ENCODE assay signal across 8 mouse cellular contexts in the genomic region with DNA sequence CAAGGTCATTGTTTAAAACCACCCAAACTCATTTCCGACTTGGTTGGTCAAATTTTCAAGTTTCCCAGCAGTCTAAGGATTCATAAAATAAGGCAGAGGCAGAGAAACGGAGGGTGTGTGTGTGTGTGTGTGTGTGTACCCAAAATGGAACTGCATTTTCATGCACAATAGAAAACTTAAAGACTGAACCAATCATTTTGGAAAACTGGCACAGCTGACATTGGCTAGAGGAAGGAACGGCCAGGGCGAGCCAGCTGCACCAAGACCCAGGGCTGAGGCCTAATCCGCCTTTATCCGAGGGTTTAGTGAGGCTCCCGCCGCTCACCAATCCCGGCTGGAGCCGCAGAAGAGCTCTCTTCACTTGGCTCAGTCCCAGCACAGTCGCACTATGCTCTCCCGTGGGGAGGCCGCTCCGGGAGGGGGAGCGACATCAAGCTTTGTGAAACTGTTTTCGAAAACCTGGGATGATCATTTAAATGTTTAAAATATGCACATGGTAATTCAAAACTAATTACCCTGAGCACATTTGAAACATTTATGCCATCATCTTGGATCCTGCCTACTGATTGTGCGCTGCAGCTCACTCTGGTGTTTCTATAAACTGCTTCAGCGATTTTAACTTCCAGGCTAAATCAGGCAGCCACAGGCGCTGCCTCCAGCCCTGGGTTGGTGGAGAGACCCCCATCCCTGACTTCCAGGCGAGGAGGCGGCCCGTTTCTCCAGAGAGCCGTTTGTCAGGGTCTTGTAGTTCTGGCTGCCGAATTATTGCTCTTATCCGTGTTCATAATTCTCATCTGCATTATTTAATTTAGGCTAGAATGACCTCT. TPM values are rescaled to one million over a fixed set of nuclear protein-coding genes. Genes with fewer than 3 reads are reported as not detected.
DNase-seq lines count a peak whose midpoint lies in the region; ATAC-seq and TF ChIP-seq lines count a peak whose summit lies in the region.

No protein-coding gene starts in this region.

- no peak overlapping the region for H3K27ac ChIP-seq in intestine, embryonic 15.5 days
- no peak overlapping the region for H3K27ac ChIP-seq in intestine, postnatal 0 days (ENCODE audit: low read depth, low read length)
- no peak overlapping the region for H3K27ac ChIP-seq in embryonic facial prominence, embryonic 14.5 days (replicated peaks; ENCODE audit: low read depth, low read length)
- H3K27ac ChIP-seq in midbrain, embryonic 15.5 days, result peak overlapping the region; percentile 72
- H3K27ac ChIP-seq in liver, postnatal 0 days (ENCODE audit: low read depth), result no peak overlapping the region

- peaks cover 14% of the 10 kb centered on the region for H3K4me1 ChIP-seq in intestine, embryonic 15.5 days (replicated peaks)
- H3K4me1 ChIP-seq in intestine, postnatal 0 days (replicated peaks; ENCODE audit: control insufficient read depth, insufficient read depth, low read length), result no peaks in the 10 kb centered on the region
- H3K4me1 ChIP-seq in embryonic facial prominence, embryonic 14.5 days (ENCODE audit: control insufficient read depth, insufficient read depth, low read length), result peaks cover 15% of the 10 kb centered on the region
- H3K4me1 ChIP-seq in midbrain, embryonic 15.5 days, result peaks cover 53% of the 10 kb centered on the region
- H3K4me1 ChIP-seq in liver, postnatal 0 days (ENCODE audit: insufficient read depth), result peaks cover 5% of the 10 kb centered on the region; the same call in 1 of the 2 replicates

- no peak for TF ChIP-seq CTCF in intestine, postnatal 0 days (IDR thresholded peaks at IDR 0.05; ENCODE audit: low read depth)
- TF ChIP-seq CTCF in liver, postnatal 0 days (IDR thresholded peaks at IDR 0.05; ENCODE audit: low read depth), result no peak

- peaks cover 7% of the 10 kb centered on the region; the same call in 1 of the 2 replicates for H3K27me3 ChIP-seq in intestine, embryonic 15.5 days (replicated peaks)
- H3K27me3 ChIP-seq in intestine, postnatal 0 days (replicated peaks; ENCODE audit: control insufficient read depth, insufficient read depth, low read length), result peaks cover 20% of the 10 kb centered on the region; the same call in 1 of the 2 replicates
- peaks cover 22% of the 10 kb centered on the region; the same call in 1 of the 2 replicates for H3K27me3 ChIP-seq in embryonic facial prominence, embryonic 14.5 days (replicated peaks; ENCODE audit: control insufficient read depth, insufficient read depth, low read length)
- H3K27me3 ChIP-seq in midbrain, embryonic 15.5 days (replicated peaks), result no peaks in the 10 kb centered on the region
- H3K27me3 ChIP-seq in liver, postnatal 0 days (ENCODE audit: insufficient read depth, low read length), result no peaks in the 10 kb centered on the region

- no peak for ATAC-seq in intestine, embryonic 15.5 days
- no peak for ATAC-seq in intestine, postnatal 0 days
- peak; percentile 68 for ATAC-seq in embryonic facial prominence, embryonic 14.5 days (ENCODE audit: low read depth)
- peak; percentile 69 for ATAC-seq in midbrain, embryonic 15.5 days (replicated peaks)
- ATAC-seq in liver, postnatal 0 days, result no peak

- 44% methylated on average over 25 of the region's 25 CpGs for WGBS in intestine, embryonic 15.5 days
- WGBS in intestine, postnatal 0 days, result 57% methylated on average over 25 of the region's 25 CpGs
- 18% methylated on average over 25 of the region's 25 CpGs for WGBS in embryonic facial prominence, embryonic 14.5 days
- 6% methylated on average over 25 of the region's 25 CpGs for WGBS in midbrain, embryonic 15.5 days
- 60% methylated on average over 25 of the region's 25 CpGs for WGBS in liver, postnatal 0 days (ENCODE audit: insufficient replicate concordance)

- H3K36me3 ChIP-seq in intestine, embryonic 15.5 days, result no peaks in the 10 kb centered on the region
- H3K36me3 ChIP-seq in intestine, postnatal 0 days (ENCODE audit: control insufficient read depth, insufficient read depth), result no peaks in the 10 kb centered on the region
- H3K36me3 ChIP-seq in embryonic facial prominence, embryonic 14.5 days (ENCODE audit: control insufficient read depth, insufficient read depth, low read length), result no peaks in the 10 kb centered on the region
- no peaks in the 10 kb centered on the region for H3K36me3 ChIP-seq in midbrain, embryonic 15.5 days (replicated peaks)
- no peaks in the 10 kb centered on the region for H3K36me3 ChIP-seq in liver, postnatal 0 days (replicated peaks; ENCODE audit: insufficient read depth, low read length)

- H3K9me3 ChIP-seq in intestine, embryonic 15.5 days, result no peaks in the 10 kb centered on the region
- no peaks in the 10 kb centered on the region for H3K9me3 ChIP-seq in intestine, postnatal 0 days (ENCODE audit: control insufficient read depth)
- no peaks in the 10 kb centered on the region for H3K9me3 ChIP-seq in embryonic facial prominence, embryonic 14.5 days (ENCODE audit: control insufficient read depth, low read length)
- no peaks in the 10 kb centered on the region for H3K9me3 ChIP-seq in midbrain, embryonic 15.5 days
- no peaks in the 10 kb centered on the region for H3K9me3 ChIP-seq in liver, postnatal 0 days (ENCODE audit: low read length)

- H3K9ac ChIP-seq in intestine, embryonic 15.5 days, result no peak overlapping the region
- H3K9ac ChIP-seq in intestine, postnatal 0 days (ENCODE audit: low read depth, low read length), result no peak overlapping the region; the same call in 1 of the 2 replicates
- H3K9ac ChIP-seq in embryonic facial prominence, embryonic 14.5 days (ENCODE audit: low read depth, low read length), result peak overlapping the region; percentile 41; the same call in 1 of the 2 replicates
- no peak overlapping the region; the same call in 1 of the 2 replicates for H3K9ac ChIP-seq in midbrain, embryonic 15.5 days
- no peak overlapping the region for H3K9ac ChIP-seq in liver, postnatal 0 days (replicated peaks)

- no peak for TF ChIP-seq EP300 in liver, postnatal 0 days (IDR thresholded peaks at IDR 0.05; ENCODE audit: low read depth)

- H3K4me2 ChIP-seq in intestine, embryonic 15.5 days (replicated peaks), result peak overlapping the region; percentile 26; the same call in 1 of the 2 replicates
- H3K4me2 ChIP-seq in intestine, postnatal 0 days (replicated peaks; ENCODE audit: low read depth), result no peak overlapping the region
- peak overlapping the region; percentile 43 for H3K4me2 ChIP-seq in embryonic facial prominence, embryonic 14.5 days (ENCODE audit: low read depth, low read length)
- H3K4me2 ChIP-seq in midbrain, embryonic 15.5 days, result peak overlapping the region; percentile 32
- H3K4me2 ChIP-seq in liver, postnatal 0 days (ENCODE audit: low read depth, low read length), result no peak overlapping the region

- no peak overlapping the region for H3K4me3 ChIP-seq in intestine, embryonic 15.5 days (replicated peaks)
- H3K4me3 ChIP-seq in intestine, postnatal 0 days (ENCODE audit: low read depth, low read length), result no peak overlapping the region
- H3K4me3 ChIP-seq in embryonic facial prominence, embryonic 14.5 days (ENCODE audit: low read depth, low read length), result peak overlapping the region; percentile 14
- H3K4me3 ChIP-seq in midbrain, embryonic 15.5 days, result no peak overlapping the region
- no peak overlapping the region for H3K4me3 ChIP-seq in liver, postnatal 0 days (ENCODE audit: low read depth, low read length)

- DNase-seq in embryonic facial prominence, embryonic 14.5 days (ENCODE audit: low spot score), result peak; percentile 87
- DNase-seq in kidney, adult 8-10 months, result peak; percentile 51 to 58
- no peak for DNase-seq in spleen, postnatal 36 days (ENCODE audit: low spot score in 2 of 2)
- no peak for DNase-seq in thymus, postnatal 36 days
- DNase-seq in liver, postnatal 0 days, result no peak

RNA-seq across cellular contexts. Expression of a gene that starts 56.5 kb away (rescaled TPM):
- 86.2 and 100 TPM in 2 replicates for polyA plus RNA-seq in intestine, embryonic 15.5 days (2015; fragmentation: Nextera tagmentation; extraction: Ambion mirVana)
- 32.1 and 34.4 TPM in 2 replicates for polyA plus RNA-seq in intestine, postnatal 0 days (2015; fragmentation: Nextera tagmentation; extraction: Ambion mirVana)
- 85.0 and 85.8 TPM in 2 replicates for polyA plus RNA-seq in embryonic facial prominence, embryonic 14.5 days (2014; fragmentation: Nextera tagmentation; extraction: Ambion mirVana)
- 49.1 and 49.6 TPM in 2 replicates for polyA plus RNA-seq in midbrain, embryonic 15.5 days (2015; fragmentation: Nextera tagmentation; extraction: Ambion mirVana)
- 43.5 and 49.3 TPM in 2 replicates for polyA plus RNA-seq in liver, postnatal 0 days (2015; fragmentation: Nextera tagmentation; extraction: Ambion mirVana)

RNA-seq across cellular contexts. Expression of a gene that starts 56.6 kb away (rescaled TPM):
- 9.2 and 9.3 TPM in 2 replicates for polyA plus RNA-seq in intestine, embryonic 15.5 days (2015; fragmentation: Nextera tagmentation; extraction: Ambion mirVana)
- 3.1 and 3.4 TPM in 2 replicates for polyA plus RNA-seq in intestine, postnatal 0 days (2015; fragmentation: Nextera tagmentation; extraction: Ambion mirVana)
- 7.8 and 10.2 TPM in 2 replicates for polyA plus RNA-seq in embryonic facial prominence, embryonic 14.5 days (2014; fragmentation: Nextera tagmentation; extraction: Ambion mirVana)
- 16.8 and 17.2 TPM in 2 replicates for polyA plus RNA-seq in midbrain, embryonic 15.5 days (2015; fragmentation: Nextera tagmentation; extraction: Ambion mirVana)
- 3.1 TPM in 2 replicates for polyA plus RNA-seq in liver, postnatal 0 days (2015; fragmentation: Nextera tagmentation; extraction: Ambion mirVana)

Comparison
In these comparisons a context has a peak if more than half of its experiments do, and no peak if none do; other contexts are left out.
1. H3K4me2 ChIP-seq: peak in intestine, embryonic 15.5 days (single experiment), embryonic facial prominence, embryonic 14.5 days (single experiment) and midbrain, embryonic 15.5 days (single experiment); none in intestine, postnatal 0 days (single experiment) and liver, postnatal 0 days (single experiment).
2. ATAC-seq: peak in embryonic facial prominence, embryonic 14.5 days (single experiment) and midbrain, embryonic 15.5 days (single experiment); none in intestine, embryonic 15.5 days (single experiment), intestine, postnatal 0 days (single experiment) and liver, postnatal 0 days (single experiment).
3. DNase-seq: peak in embryonic facial prominence, embryonic 14.5 days (single experiment) and kidney, adult 8-10 months (2 of 2); none in spleen, postnatal 36 days (0 of 2), thymus, postnatal 36 days (0 of 2) and liver, postnatal 0 days (single experiment).